Mouse (Mus musculus) testis, adult 2 months (tissue): Measurements from ENCODE around the gene Txnrd1. TPM values are rescaled to one million over a fixed set of nuclear protein-coding genes. Genes with fewer than 3 reads are reported as not detected.

ENCODE experiments used
- H3K27ac ChIP-seq: fragments of 200-500 bp; 2 replicates; pipeline ENCODE4 v1.5.1; 2012; ENCODE audit warnings: low read depth, low read length; ENCODE audit not compliant: control insufficient read depth, insufficient read depth
- H3K27me3 ChIP-seq: fragments of 200-500 bp; 2 replicates; pipeline ENCODE4 v1.6.1; 2012; ENCODE audit warnings: mild to moderate bottlenecking, low read length, moderate library complexity; ENCODE audit not compliant: control insufficient read depth, insufficient read depth
- H3K36me3 ChIP-seq: fragments of 200-500 bp; 2 replicates; pipeline ENCODE4 v1.6.1; 2012; ENCODE audit warnings: mild to moderate bottlenecking, low read length; ENCODE audit not compliant: control insufficient read depth, insufficient read depth
- H3K4me1 ChIP-seq: fragments of 200-500 bp; 2 replicates; pipeline ENCODE4 v1.6.1; 2012; ENCODE audit warnings: low read length; ENCODE audit not compliant: control insufficient read depth, insufficient read depth
- H3K4me3 ChIP-seq: fragments of 200-500 bp; 2 replicates; pipeline ENCODE4 v1.5.1; 2012; ENCODE audit warnings: low read depth, mild to moderate bottlenecking, low read length, moderate library complexity, mixed read lengths; ENCODE audit not compliant: control insufficient read depth
- CTCF ChIP-seq: fragments of 200-500 bp; IDR thresholded peaks from 2 replicates; pipeline ENCODE4 v1.5.1; 2012; ENCODE audit warnings: low read depth, mild to moderate bottlenecking, inconsistent platforms, low read length, moderate library complexity; ENCODE audit not compliant: control insufficient read depth, insufficient read depth, insufficient replicate concordance
- POLR2A ChIP-seq: fragments of 200-500 bp; IDR thresholded peaks from 2 replicates; pipeline ENCODE4 v1.6.1; 2012; ENCODE audit warnings: low read depth, mild to moderate bottlenecking, inconsistent platforms, low read length, moderate library complexity; ENCODE audit not compliant: control insufficient read depth
- polyA plus RNA-seq: library from polyadenylated mRNA; depleted of rRNA; stranded (reverse); fragments of >200 nt; gene quantifications from 2 replicates; pipeline ENCODE4 v1.2.3, GENCODE M21; 2012

The Txnrd1 gene
- polyA plus RNA-seq, 1 experiment, result 13.2 TPM

DNA sequence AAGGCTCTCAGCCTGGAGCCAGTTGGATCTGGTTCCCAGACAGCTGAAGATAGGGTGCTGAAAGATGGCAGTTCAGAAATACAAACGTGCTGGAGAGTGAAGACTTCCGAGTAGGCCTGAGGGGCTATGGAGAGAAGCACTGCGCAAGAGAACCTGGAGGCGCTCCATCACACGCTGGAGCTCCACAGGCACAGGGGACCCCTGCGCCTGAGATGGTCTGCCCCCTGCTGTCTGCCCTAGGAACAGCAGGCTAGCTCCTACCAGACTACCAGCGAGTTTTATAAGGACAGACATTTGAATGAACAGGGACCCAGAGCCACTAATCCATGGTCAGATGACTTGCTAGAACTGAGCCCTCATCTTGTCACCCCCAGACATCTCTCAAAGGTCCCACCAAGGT, 67.7 kb downstream of the Txnrd1 start:
- H3K4me3 ChIP-seq, result peak overlapping the region; percentile 52
- no peak overlapping the region for H3K27ac ChIP-seq
- TF ChIP-seq CTCF (peak; percentile 92), POLR2A (no peak)
- H3K36me3 ChIP-seq, result no peaks in the 10 kb centered on the region
- H3K27me3 ChIP-seq, result no peaks in the 10 kb centered on the region
- H3K4me1 ChIP-seq, result peaks cover 10% of the 10 kb centered on the region

DNA sequence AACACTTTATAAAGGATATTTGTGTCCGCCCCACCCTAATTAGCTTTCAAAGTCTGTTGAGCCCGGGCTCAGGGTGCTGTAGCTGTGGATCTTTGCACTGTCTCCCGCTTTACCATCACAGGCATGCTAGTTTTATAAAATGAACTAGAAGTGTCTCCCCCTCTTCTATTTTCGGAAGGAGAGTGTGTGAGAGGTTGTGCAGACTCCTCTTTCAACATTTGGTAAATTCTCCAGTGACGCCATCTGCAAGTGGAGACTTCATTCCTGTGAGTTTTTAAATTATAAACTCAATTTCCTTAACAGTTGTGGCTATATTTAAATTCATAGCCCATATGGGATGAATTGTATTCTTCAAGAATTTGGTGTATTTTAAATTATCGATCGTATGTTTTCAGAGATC, 74.8 kb downstream of the Txnrd1 start:
- H3K4me1 ChIP-seq, result peaks cover 2% of the 10 kb centered on the region; the same call in 1 of the 2 replicates
- no peak overlapping the region for H3K4me3 ChIP-seq
- H3K27me3 ChIP-seq, result no peaks in the 10 kb centered on the region
- H3K27ac ChIP-seq, result no peak overlapping the region
- no peaks in the 10 kb centered on the region for H3K36me3 ChIP-seq
- TF ChIP-seq CTCF (no peak), POLR2A (no peak)

DNA sequence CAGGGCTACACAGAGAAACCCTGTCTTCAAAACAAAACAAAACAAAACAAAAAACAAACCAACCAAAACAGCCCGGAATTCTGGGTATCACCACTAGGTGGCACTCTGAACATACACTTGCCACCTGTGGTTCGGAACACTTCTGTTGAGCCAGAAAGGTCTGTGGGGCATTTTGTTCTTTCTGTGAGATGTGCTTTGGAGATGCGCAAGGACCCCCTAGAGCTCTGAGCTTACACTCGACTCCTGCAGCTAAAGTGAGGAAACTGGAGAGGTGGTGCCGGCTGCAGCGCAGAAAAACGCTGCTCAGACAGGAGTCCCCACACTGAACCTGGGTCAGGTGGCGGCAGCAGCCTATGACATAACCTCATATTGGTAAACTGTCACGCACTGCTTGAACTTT, 75.6 kb downstream of the Txnrd1 start:
- H3K27me3 ChIP-seq, result no peaks in the 10 kb centered on the region
- H3K4me3 ChIP-seq, result no peak overlapping the region
- peaks cover 2% of the 10 kb centered on the region; the same call in 1 of the 2 replicates for H3K4me1 ChIP-seq
- TF ChIP-seq CTCF (peak; percentile 51; the same call in 1 of the 2 replicates), POLR2A (no peak)
- no peak overlapping the region for H3K27ac ChIP-seq
- H3K36me3 ChIP-seq, result no peaks in the 10 kb centered on the region

DNA sequence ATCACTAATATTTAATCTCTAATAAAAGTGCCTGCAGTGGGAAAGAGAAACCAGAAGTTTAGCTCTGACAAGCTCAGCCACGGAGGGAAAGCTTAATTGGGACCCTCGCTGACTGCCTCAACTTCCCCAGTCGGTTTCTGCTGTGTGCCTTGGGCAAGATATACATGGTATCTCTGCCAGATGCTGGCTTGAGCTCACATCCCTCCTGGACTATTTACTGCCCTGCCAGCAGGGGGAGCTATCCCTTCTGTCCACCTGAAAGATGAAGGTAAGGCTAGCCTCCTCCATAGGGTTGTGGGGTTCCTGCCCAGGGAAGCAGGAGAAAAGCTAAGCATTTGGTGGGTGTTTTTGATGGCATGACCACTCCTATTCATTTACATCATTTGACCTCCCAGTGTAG, 76.4 kb downstream of the Txnrd1 start:
- Histone ChIP-seq H3K27me3 (no peaks in the 10 kb centered on the region), H3K27ac (no peak overlapping the region), H3K4me1 (peaks cover 2% of the 10 kb centered on the region; the same call in 1 of the 2 replicates), H3K4me3 (no peak overlapping the region), H3K36me3 (no peaks in the 10 kb centered on the region)
- TF ChIP-seq CTCF, result peak; percentile 70; the same call in 1 of the 2 replicates
- TF ChIP-seq POLR2A, result no peak

DNA sequence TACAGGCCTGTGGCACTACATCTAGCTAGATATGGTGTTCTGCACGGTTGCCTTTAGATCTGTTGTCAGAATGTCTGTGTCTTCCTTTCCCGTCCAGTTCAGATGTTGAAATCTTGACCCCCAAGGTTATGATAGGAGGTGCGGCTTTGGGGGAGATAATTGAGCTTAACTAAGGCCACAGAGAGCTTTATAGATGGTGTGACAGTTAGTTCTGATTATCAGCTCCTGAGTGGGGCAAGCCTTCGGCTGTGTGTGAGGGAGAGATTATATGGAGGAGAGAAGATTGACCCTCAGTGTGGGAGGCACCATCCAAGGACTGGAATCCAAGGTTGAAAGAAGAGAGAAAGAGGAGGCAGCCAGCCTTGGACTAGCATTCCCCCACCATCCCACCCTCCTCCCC, 79.5 kb downstream of the Txnrd1 start:
- Histone ChIP-seq H3K4me3 (no peak overlapping the region), H3K4me1 (peaks cover 2% of the 10 kb centered on the region; the same call in 1 of the 2 replicates), H3K27me3 (no peaks in the 10 kb centered on the region), H3K27ac (no peak overlapping the region), H3K36me3 (no peaks in the 10 kb centered on the region)
- TF ChIP-seq CTCF (no peak), POLR2A (no peak)

DNA sequence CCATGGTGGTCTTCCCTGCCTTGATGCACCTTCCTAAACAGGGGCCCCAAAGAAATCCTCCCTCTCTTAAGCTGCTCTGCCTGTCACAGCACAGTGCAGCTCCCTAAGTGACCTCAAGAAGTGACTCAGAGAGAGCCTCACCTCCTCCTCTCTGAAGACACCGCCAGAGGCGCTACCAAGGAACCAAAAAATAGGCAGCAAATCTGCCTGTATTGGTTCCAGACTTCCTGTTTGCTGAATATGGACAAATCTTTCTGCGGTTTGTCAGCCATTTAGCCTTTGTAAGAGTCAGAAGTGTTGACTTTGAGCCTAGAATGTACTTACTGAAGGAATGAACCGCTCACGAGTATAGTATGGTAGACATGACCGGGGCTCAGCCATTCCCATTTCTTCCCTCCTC, 80.0 kb downstream of the Txnrd1 start:
- Histone ChIP-seq H3K27me3 (no peaks in the 10 kb centered on the region), H3K27ac (no peak overlapping the region), H3K4me1 (peaks cover 2% of the 10 kb centered on the region; the same call in 1 of the 2 replicates), H3K36me3 (no peaks in the 10 kb centered on the region), H3K4me3 (no peak overlapping the region)
- TF ChIP-seq CTCF (no peak), POLR2A (no peak)

DNA sequence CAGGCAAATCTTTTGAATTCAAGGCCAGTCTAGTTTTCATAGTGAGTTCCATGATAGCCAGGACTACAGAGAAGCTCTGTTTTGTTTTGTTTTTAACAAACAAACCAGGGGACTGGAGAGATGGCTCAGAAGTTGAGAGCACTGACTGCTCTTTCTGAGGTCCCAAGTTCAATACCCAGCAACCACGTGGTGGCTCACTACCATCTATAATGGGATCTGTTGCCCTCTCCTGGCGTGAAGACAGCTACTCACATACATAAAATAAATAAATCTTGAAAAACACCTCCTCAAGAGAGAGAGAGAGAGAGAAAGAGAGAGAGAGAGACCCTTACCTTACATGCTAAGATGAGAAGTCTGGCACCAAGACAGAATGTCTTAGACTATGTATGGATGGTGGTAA, 84.9 kb downstream of the Txnrd1 start:
- Histone ChIP-seq H3K27me3 (no peaks in the 10 kb centered on the region), H3K4me3 (no peak overlapping the region), H3K36me3 (no peaks in the 10 kb centered on the region), H3K4me1 (no peaks in the 10 kb centered on the region; the same call in 1 of the 2 replicates), H3K27ac (no peak overlapping the region)
- TF ChIP-seq CTCF (no peak), POLR2A (no peak)

DNA sequence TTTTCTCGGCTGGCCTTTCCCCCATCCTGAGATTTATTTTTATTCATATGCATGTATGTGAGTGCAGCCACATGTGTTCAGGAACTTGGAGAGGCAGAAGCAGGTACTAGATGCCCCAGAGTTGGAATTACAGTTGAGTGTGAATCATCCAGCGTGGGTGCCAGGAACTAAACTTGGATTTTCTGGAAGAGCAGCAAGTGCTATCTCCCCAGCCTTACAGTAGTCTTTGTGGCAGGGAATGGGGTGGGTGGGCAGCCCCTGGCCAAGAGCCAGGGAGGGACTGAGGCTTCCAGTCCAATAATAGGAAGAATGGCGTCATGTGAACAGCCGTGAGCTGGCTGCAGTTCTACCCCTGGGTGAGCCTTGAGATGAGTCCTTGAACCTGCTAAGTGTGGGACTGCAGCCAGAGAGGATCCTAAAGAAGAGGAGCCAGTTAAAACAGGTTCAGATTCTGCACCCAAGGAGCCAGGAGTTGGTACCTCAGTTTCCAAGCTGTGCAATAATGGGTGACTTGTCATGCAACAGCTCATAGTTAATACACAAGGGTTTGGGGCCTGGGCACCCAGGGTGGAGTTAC, 85.7 kb downstream of the Txnrd1 start:
- H3K27me3 ChIP-seq, result no peaks in the 10 kb centered on the region
- H3K27ac ChIP-seq, result no peak overlapping the region
- H3K36me3 ChIP-seq, result no peaks in the 10 kb centered on the region
- no peak overlapping the region for H3K4me3 ChIP-seq
- TF ChIP-seq POLR2A (no peak), CTCF (no peak)
- no peaks in the 10 kb centered on the region; the same call in 1 of the 2 replicates for H3K4me1 ChIP-seq
